Mouse (Mus musculus): ENCODE data around the gene Spns1. TPM values are rescaled to one million over a fixed set of nuclear protein-coding genes. Genes with fewer than 3 reads are reported as not detected.

Gene Spns1
- polyA plus RNA-seq, 1 experiment from 2014 or later = 45.1 TPM

DNA sequence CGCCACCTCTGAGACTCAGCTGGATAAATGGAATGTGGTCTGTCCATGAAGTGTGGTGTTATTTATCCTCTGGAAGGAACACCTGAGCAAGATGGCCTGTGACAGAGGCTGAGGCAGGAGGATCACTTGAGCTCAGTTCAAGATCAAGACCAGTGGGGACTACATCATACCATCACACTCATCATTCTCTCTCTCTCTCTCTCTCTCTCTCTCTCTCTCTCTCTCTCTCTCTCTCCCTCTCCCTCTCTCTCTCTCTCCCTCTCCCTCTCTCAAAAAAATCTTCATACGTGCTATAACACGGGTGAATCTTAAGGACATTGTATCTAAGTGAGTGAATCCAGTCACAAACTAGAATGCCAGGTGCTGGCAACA lies 23.3 kb downstream of the Spns1 start:
- no peak overlapping the region for H3K9ac ChIP-seq
- no peak overlapping the region for H3K4me2 ChIP-seq
- H3K27me3 ChIP-seq (replicated peaks) = no peaks in the 10 kb centered on the region
- WGBS = 79% methylated on average over 3 of the region's 3 CpGs
- no peak overlapping the region for H3K27ac ChIP-seq (ENCODE audit: poor library complexity, severe bottlenecking)
- no peak overlapping the region for H3K4me3 ChIP-seq
- H3K4me1 ChIP-seq (replicated peaks) = peaks cover 22% of the 10 kb centered on the region
- H3K36me3 ChIP-seq = no peaks in the 10 kb centered on the region
- no peaks in the 10 kb centered on the region for H3K9me3 ChIP-seq (replicated peaks)
- no peak for ATAC-seq (ENCODE audit: insufficient number of reproducible peaks, low FRiP score)

DNA sequence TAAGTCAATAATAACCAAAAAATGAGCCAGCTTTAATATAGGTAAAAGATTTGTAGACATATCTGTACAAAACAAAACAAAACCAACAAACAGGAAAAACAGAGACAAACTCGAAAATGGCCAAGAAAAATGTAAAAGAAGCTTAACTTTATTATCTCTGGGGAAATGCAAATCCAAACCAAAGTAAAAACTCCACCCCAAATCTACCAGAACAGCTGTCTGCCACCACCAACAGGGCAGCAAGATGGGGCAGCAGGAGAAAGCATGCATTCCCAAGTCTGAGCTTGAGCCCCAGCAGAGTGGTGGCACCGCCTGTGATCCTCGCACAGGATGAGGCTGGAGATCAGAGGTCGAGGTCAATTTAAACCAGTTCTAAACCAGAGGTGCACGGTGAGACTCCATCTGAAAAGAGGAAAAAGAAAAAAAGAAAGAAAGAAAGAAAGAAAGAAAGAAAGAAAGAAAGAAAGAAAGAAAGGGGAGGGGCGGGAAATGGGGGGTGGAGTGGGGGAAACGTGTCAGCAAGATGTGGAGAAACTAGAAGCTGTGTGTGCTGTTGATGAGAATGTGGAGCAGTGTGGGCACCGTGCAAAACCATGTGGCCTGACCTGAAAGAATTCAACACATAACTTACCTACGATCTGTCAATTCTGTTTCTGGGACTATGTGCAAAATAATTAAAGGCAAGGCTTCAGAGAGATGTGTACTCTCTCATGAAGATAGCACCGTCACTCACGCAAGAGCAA lies 23.8 kb downstream of the Spns1 start:
- WGBS = 63% methylated on average over 11 of the region's 11 CpGs
- ATAC-seq (ENCODE audit: insufficient number of reproducible peaks, low FRiP score) = no peak
- Histone ChIP-seq H3K4me2 (no peak overlapping the region), H3K4me3 (no peak overlapping the region), H3K27me3 (replicated peaks) (0 out of 2 replicates have a peak, but pooled peaks cover 4% of the 10 kb centered on the region), H3K27ac (ENCODE audit: poor library complexity, severe bottlenecking) (no peak overlapping the region), H3K9ac (no peak overlapping the region), H3K9me3 (replicated peaks) (no peaks in the 10 kb centered on the region), H3K36me3 (no peaks in the 10 kb centered on the region), H3K4me1 (replicated peaks) (peaks cover 22% of the 10 kb centered on the region)

DNA sequence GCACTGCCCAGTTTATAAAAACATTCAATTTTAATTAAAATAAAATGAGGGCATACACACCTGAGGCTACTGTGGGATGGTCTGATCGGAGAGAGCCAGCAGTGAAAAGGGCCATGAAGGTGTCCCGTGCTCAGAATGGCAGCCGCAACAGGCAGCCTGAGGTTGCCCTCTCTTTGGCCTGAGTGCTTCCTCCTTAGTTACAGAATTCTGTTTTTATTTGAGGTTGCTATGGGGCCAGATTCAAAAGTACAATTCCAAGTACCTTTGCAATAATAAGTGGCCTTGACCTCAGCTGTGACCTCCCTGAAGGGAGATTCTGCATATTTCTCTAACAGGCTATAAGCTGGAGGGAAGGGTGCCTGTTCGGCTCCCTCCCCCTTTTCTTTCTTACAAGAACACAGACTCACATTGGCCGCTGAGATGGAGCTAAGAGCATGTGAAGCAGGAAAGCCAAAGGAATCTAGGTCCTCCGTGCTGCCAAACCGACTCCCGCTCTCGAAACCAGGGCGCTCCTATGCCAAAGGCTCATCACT lies 25.8 kb downstream of the Spns1 start:
- no peak overlapping the region for H3K9ac ChIP-seq
- WGBS = 50% methylated on average over 10 of the region's 10 CpGs
- no peak overlapping the region for H3K4me3 ChIP-seq

DNA sequence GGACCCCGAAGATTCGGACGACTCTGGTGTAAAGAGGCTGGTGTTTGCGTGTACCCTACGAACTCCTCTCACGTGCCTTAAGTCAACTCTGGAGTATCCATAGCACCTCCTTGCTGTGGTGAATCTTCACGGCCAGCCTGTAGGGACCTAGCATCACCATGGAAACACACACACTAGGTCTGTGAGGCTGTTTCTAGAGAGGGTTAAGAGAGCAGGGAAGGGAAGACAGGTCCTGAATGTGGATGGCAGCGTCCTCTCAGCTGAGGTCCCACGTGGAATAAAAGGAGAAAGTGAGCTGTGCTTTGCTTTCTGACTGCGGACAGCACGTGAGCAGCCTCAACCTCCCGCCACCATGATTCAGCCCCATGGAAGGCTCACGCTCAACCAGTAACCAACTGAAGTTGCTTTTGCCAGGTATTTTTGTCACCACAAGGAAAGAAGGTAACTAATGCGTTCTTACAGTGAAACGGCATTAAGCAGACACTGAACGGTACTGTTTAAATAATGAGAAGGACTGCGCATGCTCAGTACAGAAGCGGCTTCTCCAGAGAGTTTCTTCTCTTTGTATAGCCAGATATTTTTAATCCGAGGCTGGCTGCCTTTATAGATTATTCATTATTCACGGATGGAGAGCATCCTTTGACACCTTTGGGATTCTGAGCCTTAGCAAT lies 26.4 kb downstream of the Spns1 start:
- Histone ChIP-seq H3K4me2 (peak overlapping the region; percentile 17; the same call in 1 of the 2 replicates), H3K9ac (no peak overlapping the region), H3K4me1 (replicated peaks) (peaks cover 16% of the 10 kb centered on the region), H3K4me3 (no peak overlapping the region), H3K27me3 (replicated peaks) (0 out of 2 replicates have a peak, but pooled peaks cover 4% of the 10 kb centered on the region), H3K36me3 (no peaks in the 10 kb centered on the region), H3K27ac (ENCODE audit: poor library complexity, severe bottlenecking) (no peak overlapping the region), H3K9me3 (replicated peaks) (no peaks in the 10 kb centered on the region)
- WGBS = 63% methylated on average over 20 of the region's 20 CpGs
- ATAC-seq (ENCODE audit: insufficient number of reproducible peaks, low FRiP score) = no peak

More for the DNA sequence above, 25.8 kb downstream of the Spns1 start:
- peaks cover 16% of the 10 kb centered on the region for H3K4me1 ChIP-seq (replicated peaks)
- H3K4me2 ChIP-seq = no peak overlapping the region
- no peaks in the 10 kb centered on the region for H3K36me3 ChIP-seq
- H3K27me3 ChIP-seq (replicated peaks) = 0 out of 2 replicates have a peak, but pooled peaks cover 4% of the 10 kb centered on the region
- H3K27ac ChIP-seq (ENCODE audit: poor library complexity, severe bottlenecking) = no peak overlapping the region
- no peaks in the 10 kb centered on the region for H3K9me3 ChIP-seq (replicated peaks)
- no peak for ATAC-seq (ENCODE audit: insufficient number of reproducible peaks, low FRiP score)

DNA sequence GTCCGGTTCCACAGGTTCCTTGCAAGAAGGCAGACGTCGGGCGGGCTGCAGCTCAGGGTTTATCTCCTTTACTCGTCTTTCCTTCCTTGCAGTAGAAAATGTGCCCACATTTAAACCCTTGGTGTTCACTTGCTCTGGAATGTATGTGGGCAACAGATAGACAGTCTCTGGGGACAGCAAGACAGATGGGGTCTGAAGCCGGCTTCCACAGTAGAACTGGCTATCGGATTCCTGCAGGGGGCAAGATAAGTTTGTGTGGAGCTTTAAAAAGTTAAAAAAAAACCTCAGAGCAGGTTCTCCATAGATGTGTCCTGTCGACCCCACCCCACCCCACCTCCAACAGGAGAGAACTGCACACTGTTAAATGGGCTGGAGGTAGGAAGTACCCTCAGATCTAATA lies 29.0 kb downstream of the Spns1 start:
- no peak overlapping the region for H3K27ac ChIP-seq (ENCODE audit: poor library complexity, severe bottlenecking)
- no peaks in the 10 kb centered on the region for H3K4me1 ChIP-seq (replicated peaks)
- no peak for ATAC-seq (ENCODE audit: insufficient number of reproducible peaks, low FRiP score)
- no peaks in the 10 kb centered on the region for H3K36me3 ChIP-seq
- H3K9me3 ChIP-seq (replicated peaks) = no peaks in the 10 kb centered on the region
- H3K9ac ChIP-seq = no peak overlapping the region
- H3K27me3 ChIP-seq (replicated peaks) = 0 out of 2 replicates have a peak, but pooled peaks cover 4% of the 10 kb centered on the region
- no peak overlapping the region for H3K4me3 ChIP-seq
- WGBS = 36% methylated on average over 8 of the region's 8 CpGs
- no peak overlapping the region for H3K4me2 ChIP-seq

DNA sequence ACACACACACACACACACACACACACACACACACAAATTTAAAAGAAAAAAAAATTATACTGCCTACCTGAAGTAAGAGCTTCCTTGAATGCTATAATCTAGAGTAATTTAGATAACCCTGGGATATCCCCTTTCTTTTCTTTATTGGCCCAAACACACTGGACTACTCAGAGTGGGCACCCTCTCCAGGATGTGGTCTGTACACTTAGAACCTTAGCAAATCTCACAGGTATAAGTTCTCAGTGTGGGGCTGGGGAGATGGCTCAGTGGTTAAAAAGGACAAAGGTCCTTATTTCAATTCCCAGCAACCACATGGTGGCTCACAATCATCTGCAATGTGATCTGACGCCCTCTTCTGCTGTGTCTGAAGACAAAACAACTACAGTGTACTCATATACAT lies 30.2 kb downstream of the Spns1 start:
- no peak overlapping the region for H3K4me2 ChIP-seq
- no peak overlapping the region for H3K9ac ChIP-seq
- H3K36me3 ChIP-seq = no peaks in the 10 kb centered on the region
- ATAC-seq (ENCODE audit: insufficient number of reproducible peaks, low FRiP score) = no peak
- H3K4me1 ChIP-seq (replicated peaks) = no peaks in the 10 kb centered on the region
- H3K9me3 ChIP-seq (replicated peaks) = no peaks in the 10 kb centered on the region
- 49% methylated on average over 1 of the region's 1 CpGs for WGBS
- H3K27me3 ChIP-seq (replicated peaks) = 0 out of 2 replicates have a peak, but pooled peaks cover 4% of the 10 kb centered on the region
- no peak overlapping the region for H3K4me3 ChIP-seq
- no peak overlapping the region for H3K27ac ChIP-seq (ENCODE audit: poor library complexity, severe bottlenecking)

DNA sequence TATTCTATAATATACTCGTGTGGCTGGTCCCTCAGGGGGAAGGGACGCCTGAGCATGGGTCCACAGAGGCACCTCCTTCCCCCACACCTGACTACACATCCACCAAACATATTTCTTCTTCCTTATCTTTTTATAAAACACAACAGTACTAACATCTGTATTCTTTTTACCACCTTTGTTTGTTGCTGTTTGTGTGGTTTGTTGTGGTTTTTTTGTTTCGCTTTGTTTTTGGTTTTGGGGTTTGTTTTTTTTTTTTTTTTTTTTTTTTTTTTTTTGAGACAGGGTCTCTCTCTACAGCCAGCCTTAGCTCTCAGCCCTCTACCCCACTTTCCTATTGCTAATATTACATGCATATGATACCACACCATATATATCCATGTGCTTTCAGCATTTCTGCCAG lies 31.3 kb downstream of the Spns1 start:
- ATAC-seq (ENCODE audit: insufficient number of reproducible peaks, low FRiP score) = no peak
- H3K9ac ChIP-seq = no peak overlapping the region
- WGBS = 50% methylated on average over 3 of the region's 3 CpGs

DNA sequence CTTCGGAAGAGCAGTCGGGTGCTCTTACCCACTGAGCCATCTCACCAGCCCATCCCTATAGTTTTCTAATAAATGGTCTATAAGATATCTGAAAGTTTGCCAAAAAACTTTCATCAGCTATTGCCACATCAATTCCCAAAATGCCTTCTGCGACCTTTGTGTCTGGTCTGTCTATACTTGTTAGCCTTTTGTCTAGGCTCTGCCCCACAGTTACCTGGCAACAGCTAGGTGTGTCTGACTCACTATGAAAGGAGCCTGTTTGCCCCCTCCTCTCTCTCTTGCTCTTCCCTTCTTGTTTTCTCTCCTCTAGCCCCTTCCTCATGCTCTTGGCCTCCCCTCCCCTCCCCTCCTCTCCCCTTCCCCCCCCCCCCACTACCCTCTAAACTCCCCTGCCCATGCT lies 31.7 kb downstream of the Spns1 start:
- H3K9ac ChIP-seq = no peak overlapping the region
- H3K4me2 ChIP-seq = no peak overlapping the region
- 0 out of 2 replicates have a peak, but pooled peaks cover 4% of the 10 kb centered on the region for H3K27me3 ChIP-seq (replicated peaks)
- H3K27ac ChIP-seq (ENCODE audit: poor library complexity, severe bottlenecking) = no peak overlapping the region
- H3K4me1 ChIP-seq (replicated peaks) = peaks cover 6% of the 10 kb centered on the region; the same call in 1 of the 2 replicates
- no peak for ATAC-seq (ENCODE audit: insufficient number of reproducible peaks, low FRiP score)
- 65% methylated on average over 3 of the region's 3 CpGs for WGBS
- H3K36me3 ChIP-seq = no peaks in the 10 kb centered on the region
- H3K4me3 ChIP-seq = no peak overlapping the region
- H3K9me3 ChIP-seq (replicated peaks) = no peaks in the 10 kb centered on the region

More for the DNA sequence above, 31.3 kb downstream of the Spns1 start:
- Histone ChIP-seq H3K4me3 (no peak overlapping the region), H3K4me2 (no peak overlapping the region), H3K36me3 (no peaks in the 10 kb centered on the region), H3K4me1 (replicated peaks) (peaks cover 2% of the 10 kb centered on the region; the same call in 1 of the 2 replicates), H3K27ac (ENCODE audit: poor library complexity, severe bottlenecking) (no peak overlapping the region), H3K27me3 (replicated peaks) (0 out of 2 replicates have a peak, but pooled peaks cover 4% of the 10 kb centered on the region), H3K9me3 (replicated peaks) (no peaks in the 10 kb centered on the region)

DNA sequence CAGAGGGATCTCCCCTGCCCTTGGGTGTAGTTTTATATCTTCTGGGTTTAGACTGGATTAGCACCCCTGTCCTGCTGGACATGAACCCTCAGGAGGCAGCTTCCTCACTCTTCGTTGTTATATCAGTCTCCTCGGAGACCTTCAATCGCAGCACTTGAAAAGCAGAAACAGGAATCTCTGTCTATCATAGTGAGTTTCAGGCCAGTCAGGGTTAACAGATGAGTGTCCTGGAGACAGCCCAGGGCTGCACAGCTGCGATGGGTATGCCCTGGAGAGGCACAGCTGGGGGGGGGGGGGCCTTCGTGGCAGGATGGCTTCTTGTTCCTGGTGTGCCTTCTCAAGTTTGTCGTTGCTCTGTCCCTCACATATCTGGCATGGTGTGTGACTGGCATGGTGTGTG lies 36.4 kb downstream of the Spns1 start:
- H3K4me3 ChIP-seq = no peak overlapping the region
- WGBS = 26% methylated on average over 6 of the region's 6 CpGs
- no peak overlapping the region for H3K9ac ChIP-seq
- H3K4me2 ChIP-seq = no peak overlapping the region
- H3K36me3 ChIP-seq = no peaks in the 10 kb centered on the region
- H3K4me1 ChIP-seq (replicated peaks) = peaks cover 16% of the 10 kb centered on the region
- no peak overlapping the region for H3K27ac ChIP-seq (ENCODE audit: poor library complexity, severe bottlenecking)
- H3K9me3 ChIP-seq (replicated peaks) = no peaks in the 10 kb centered on the region
- H3K27me3 ChIP-seq (replicated peaks) = no peaks in the 10 kb centered on the region
- ATAC-seq (ENCODE audit: insufficient number of reproducible peaks, low FRiP score) = no peak

DNA sequence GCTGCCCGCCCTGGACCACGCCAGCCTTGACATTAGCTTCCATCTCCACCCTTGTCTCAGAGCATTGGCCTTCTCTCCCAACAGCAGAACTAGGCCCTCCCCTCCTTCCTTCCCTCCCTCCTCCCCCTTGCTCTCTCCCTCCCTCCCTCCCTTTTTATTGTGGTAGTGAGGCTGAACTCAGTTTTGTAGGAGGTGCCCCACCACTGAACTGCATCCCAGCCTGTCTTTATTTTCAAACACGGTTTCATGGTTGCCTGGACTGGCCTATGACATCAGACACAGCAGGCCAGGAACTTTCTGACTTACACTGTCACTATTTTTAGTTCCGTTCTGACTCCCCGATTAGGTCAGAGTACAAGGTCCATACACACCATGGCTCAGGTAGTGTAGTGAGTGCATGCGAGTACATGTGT lies 37.0 kb downstream of the Spns1 start:
- no peak overlapping the region for H3K4me3 ChIP-seq
- H3K9me3 ChIP-seq (replicated peaks) = no peaks in the 10 kb centered on the region
- WGBS = 49% methylated on average over 6 of the region's 6 CpGs
- peaks cover 16% of the 10 kb centered on the region for H3K4me1 ChIP-seq (replicated peaks)
- no peak overlapping the region for H3K9ac ChIP-seq
- H3K36me3 ChIP-seq = no peaks in the 10 kb centered on the region
- no peak overlapping the region for H3K4me2 ChIP-seq
- no peaks in the 10 kb centered on the region for H3K27me3 ChIP-seq (replicated peaks)
- H3K27ac ChIP-seq (ENCODE audit: poor library complexity, severe bottlenecking) = no peak overlapping the region
- no peak for ATAC-seq (ENCODE audit: insufficient number of reproducible peaks, low FRiP score)

DNA sequence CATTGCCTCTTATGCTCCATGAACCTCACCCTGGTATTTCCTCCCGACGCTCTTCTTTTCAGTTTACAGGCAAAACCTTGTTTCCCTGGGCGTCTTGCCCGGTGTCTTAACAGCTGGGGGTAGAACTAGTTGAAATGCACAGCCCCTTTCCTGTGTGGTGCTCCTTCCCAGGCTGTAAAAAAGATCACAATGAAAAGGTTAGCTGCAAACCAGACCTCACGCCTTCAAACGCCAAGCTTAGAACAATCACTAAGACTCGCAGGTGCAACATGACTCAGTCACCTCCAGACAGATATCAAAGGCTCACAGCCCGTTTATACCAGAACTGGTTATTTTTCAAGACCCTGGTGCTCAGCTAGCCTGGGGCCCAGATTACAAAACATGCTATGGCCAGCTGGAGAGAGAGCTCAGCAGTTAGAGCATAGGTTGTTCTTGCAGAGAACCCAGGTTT lies 37.7 kb downstream of the Spns1 start:
- ATAC-seq (ENCODE audit: insufficient number of reproducible peaks, low FRiP score) = no peak
- Histone ChIP-seq H3K9me3 (replicated peaks) (no peaks in the 10 kb centered on the region), H3K27me3 (replicated peaks) (no peaks in the 10 kb centered on the region), H3K4me2 (no peak overlapping the region), H3K4me1 (replicated peaks) (peaks cover 16% of the 10 kb centered on the region), H3K36me3 (no peaks in the 10 kb centered on the region), H3K27ac (ENCODE audit: poor library complexity, severe bottlenecking) (0 out of 2 replicates have a peak overlapping the region, but pooled peaks have one; percentile 35), H3K4me3 (no peak overlapping the region), H3K9ac (no peak overlapping the region)
- WGBS = 70% methylated on average over 8 of the region's 8 CpGs
